Mouse (Mus musculus) kidney, adult 8-10 months (tissue): Measurements from ENCODE around the gene Tmem141.
A peak's percentile ranks its signal among the peaks of the same experiment; 100 is the strongest.

Experiments used
- DNase-seq, 2 experiments: peaks; one replicate each; pipeline ENCODE4 v3.0.0; 2022

Tmem141 gene

DNA sequence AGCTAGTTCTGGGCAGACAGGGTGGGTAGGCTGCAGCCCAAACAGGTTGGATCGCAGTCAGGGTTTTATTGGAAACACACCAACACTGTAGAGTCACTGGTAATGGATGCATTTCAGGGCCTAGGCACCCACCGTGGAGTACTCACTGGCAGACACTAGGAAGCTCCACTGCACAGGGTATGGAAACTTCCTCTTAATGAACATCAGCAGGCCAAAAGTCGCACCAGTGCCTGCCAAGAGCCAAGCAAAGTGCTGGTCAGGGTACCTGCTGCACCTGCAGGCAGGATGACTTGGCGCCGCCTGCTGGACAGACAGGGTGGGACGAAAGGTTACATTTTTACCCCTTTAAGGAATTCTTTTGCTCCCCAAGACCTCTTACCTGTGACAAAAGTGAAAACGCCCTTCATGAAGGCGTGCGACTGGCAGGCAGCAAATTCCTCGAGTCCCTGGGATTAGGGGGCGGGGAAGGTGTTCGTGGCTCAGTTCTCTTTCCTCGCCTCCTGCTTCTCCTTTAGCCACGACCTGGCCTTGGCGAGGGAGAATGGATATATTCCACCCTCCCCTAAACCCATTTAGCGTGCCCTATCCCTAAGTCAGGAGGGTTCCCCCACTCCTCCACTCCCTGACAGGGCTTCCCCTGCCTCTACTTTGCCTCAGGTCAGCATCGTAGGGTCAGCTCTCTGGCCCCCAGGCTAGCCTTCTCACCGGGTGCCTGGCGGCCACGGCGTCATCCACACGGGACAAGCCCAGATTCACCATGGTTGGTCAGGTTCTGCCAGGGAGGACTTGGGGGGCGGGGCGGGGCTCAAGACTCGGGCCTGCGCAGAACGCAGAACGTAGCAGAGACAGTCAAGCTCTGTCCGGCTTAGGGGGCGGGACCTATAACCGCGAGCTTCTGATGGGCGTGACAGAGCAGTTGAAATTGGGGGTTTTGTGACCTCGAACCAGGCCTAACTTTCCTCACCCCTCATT is at the start of gene Tmem141:
TSS of gene Tmem141 (minus strand) at position 777 of the 972 bp plus-strand sequence.
- peak; percentile 91 to 95 for DNase-seq

DNA sequence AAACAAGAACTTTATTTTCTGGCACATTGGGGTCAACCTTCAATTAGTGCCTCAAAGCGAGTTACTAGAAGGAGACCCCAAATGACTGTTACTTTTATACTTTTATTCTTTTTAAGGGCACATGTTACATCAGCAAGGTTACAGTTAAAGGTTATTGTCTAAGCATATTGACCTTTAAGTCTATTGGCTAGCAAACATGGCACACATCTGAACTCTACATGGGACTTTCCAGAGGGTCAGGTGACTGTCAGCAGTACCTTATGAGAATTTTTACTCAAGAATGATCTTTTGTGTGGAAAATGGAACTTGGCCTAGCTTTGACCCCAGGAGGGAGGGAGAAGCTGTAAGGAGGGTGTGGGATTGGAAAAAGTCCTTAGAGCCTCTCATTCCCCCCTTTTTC is 44.7 kb upstream of the Tmem141 start:
- DNase-seq = no peak

DNA sequence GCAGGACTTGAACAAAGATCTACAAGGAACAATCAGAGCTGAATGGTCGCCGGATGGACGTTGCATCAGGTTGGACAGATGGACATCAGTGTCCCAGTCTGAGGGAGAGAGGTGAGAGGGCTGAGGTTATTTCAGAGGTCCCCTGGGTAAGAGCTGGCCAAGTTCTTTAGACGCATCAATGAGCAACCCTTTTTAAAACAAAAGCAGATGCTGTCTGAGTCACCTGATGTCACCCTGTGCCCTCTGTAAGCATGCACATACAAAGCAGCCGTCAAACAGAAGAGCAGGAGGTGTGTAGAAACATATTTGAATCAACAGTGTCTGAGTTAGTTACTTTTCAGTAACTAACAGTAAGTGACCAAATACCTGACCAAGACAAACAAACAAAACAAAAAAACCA is 42.3 kb upstream of the Tmem141 start:
- no peak for DNase-seq

DNA sequence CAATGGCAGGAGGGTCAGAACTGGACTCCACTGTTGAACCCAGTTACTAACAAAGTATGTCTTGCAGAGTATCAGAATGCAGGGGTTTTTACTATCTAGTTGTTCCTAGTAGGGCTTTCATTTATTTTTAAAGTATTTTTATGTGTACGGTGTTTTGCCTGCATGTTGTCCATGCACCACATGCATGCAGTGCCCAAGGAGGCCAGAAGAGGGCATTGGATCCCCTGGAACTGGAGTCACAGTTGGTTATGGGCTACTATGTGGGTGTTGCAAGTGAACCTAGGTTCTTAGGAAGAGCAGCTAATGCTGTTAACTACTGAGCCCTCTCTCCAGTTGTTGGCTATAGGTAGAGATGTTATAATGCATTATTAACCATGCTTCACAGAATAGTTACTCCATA is 41.7 kb upstream of the Tmem141 start:
- peak; percentile 11 to 70 for DNase-seq

DNA sequence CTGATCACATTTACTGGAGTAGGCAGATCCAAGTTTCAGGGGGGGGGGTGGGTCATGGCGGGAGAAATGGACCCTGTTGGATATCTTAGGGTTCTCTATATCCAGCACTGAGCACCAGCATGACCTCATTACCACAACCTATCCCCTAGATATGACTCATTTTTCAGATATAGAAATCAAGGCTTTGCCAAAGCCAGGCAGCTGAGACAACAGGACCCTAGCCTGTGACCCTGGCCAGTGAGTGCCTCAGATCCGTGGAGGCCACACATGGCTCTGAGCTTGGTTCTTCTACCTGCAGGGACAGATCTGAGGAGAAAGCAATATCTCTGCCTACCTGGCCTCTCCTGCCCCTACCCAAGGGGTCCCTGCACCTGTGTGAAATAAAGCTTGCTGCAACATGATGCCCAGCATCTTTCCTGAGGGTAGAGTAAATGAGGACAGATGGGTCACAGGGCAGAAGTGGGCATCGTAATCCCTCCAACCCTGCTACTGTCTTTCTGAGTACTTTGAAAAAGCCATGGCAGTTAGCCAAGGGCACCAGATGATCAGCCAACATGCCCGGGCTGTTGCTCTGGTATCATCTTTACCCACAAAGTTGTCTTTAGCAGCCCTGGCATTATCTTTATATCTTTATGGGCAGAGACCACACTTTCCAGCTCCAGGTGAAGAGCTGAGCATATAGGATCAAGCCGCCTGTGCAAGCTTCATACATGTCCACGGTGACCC is 39.6 kb upstream of the Tmem141 start:
- no peak for DNase-seq

DNA sequence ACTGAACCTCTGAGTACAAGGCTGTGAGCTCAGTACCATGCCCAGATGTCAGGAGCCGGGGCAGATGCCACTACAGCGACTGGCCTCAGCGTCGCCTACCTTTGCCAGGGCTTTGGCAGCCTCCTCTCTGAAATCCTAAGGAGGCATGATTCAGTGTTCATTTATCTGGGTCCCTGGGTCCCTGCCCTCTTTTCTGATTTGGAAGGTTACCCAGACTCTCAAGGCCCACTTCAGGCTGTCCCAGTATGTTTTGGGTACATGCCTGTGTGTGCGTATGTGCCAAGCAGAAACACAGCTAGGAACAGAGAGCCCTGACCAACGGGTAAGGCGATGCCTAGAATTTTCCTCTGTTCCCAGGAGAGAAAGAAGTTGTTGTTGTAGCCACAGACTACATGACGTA is 38.5 kb upstream of the Tmem141 start:
- DNase-seq = no peak

DNA sequence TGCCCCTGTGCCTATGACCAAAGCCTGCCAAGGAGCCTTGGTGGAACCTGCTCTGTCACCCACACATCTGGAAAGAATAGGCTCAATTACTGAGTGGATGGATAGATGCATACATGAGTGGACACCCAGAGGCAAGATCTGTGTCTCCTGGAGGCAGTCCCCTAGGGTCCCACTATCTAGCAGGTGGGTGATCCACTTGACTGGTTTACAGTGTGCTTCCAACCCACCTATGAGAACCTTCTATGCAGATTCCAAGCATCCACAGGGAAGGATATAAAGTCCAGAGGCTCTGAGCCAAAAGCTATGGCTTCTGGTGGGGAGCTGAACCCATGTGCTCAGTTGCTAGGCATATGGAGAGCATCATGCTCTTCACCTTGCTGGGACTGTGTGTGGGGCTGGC is 35.8 kb upstream of the Tmem141 start, which contains the start of gene Lcn5:
TSS of gene Lcn5 (plus strand) at position 301 of the 400 bp plus-strand sequence.
- DNase-seq = no peak

DNA sequence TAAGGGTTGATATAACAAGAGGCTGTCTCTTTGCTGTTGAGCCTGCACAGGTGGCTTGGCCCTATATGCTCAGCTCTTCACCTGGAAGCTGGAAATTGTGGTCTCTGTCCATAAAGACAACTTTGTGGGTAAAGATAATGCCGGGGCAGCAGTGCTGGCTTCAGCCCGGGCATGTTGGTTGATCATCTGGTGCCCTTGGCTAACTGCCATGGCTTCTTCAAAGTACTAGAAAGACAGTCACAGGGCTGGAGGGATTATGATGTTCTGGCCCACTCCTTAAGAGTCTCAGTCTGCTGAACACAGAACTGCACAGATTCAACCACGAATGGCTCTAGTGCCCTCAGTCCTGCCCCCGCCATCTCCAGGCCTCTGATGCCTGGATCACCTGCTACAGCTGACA is 35.4 kb upstream of the Tmem141 start:
- peak in 1 of 2 experiments; percentile 8 for DNase-seq

DNA sequence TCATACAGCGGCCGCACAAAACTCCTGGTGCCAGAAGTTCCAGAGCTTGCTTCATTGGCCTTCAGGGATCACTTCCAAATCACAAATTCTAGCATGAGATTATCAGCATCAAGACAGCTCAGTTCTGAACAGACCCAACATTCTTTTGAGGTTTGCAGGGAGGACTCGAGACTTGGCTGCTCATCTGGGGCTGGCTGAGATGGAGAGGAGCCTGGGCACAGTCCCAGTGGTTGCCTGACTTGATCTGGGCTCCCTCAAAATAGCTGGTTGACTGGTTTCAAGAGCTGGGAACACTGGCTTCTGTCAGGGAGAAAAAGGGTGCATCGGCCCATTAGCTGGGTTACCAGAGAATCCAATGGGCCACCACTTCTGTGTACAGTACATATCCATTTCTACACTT is 34.9 kb upstream of the Tmem141 start:
- no peak for DNase-seq

DNA sequence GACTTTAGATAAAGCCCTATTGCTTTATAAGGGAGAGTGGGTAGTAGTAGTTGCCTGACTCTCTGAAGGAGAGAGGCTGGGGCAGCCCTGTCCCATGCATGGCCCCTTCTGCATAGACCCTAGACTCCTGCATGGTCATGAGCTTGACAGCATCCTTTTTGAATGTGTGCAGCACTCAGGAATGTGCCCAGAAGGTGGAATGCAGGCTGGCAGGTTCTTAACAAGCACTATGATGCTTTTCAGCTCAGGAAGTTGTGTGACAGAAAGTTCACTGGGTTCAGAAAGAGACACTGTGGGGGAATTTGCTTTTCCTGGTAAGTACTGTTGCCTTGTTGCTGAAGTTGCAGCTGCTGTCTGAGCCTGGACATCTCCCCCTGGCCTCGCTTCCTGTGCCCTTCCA is 32.7 kb upstream of the Tmem141 start:
- DNase-seq = no peak

DNA sequence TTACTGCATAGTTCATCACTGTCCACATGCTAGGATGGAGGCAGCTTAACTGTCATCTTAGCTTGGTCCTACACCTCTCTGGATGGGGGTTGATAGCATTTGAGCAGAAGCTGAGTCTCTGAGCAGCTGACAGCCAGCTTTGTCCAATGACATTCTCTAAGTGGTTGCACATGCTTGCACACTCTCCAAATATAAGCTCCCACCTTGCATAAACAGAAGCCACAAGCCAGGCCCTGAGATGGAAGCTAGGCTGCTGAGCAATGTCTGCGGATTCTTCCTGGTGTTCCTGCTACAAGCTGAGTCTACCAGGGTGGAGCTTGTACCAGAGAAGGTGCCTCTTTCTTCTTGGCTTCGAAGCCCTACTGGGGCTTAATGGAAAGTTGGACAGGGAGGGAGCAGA is 31.1 kb upstream of the Tmem141 start, which contains the start of gene Lcn8:
TSS of gene Lcn8 (plus strand) at position 219 of the 400 bp plus-strand sequence.
- DNase-seq = no peak

DNA sequence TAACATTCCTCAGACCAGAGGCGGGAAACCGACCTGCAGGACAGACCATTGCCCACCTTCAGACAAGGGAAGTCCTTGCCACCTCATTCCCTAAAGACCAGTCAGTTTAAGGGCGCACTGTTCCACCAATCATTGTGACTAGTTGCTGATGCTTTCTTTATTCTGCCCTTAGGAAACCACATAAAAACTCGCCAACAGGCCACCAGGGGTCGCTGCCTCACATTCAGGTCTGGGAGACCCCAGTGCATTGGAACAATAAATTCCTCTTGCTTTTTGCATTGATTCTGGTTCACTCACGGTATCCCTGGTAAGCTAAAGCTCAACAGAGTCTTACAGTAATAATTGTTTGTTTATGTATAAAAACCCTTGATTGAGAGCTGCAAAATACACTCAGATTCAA is 18.1 kb upstream of the Tmem141 start:
- no peak for DNase-seq

DNA sequence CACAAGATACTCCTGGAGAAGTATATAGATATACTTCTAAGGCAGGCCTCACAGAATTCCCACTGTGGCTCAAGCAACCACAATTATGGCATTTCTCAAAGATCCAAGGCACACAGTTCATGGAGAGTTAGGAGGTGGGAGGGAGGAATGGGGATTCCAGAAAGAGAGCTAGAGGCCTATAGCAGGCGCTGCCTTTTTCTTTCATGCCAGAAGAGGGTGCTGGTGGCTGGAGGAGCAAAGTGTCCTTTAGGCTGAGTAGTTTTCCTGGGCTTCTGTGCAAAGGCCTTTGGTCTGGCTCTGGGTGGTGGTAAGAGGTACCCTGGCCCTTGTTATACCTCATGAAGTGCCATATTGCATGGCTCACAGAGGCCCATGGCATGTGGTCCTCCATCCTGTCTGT is 12.2 kb upstream of the Tmem141 start:
- no peak for DNase-seq

DNA sequence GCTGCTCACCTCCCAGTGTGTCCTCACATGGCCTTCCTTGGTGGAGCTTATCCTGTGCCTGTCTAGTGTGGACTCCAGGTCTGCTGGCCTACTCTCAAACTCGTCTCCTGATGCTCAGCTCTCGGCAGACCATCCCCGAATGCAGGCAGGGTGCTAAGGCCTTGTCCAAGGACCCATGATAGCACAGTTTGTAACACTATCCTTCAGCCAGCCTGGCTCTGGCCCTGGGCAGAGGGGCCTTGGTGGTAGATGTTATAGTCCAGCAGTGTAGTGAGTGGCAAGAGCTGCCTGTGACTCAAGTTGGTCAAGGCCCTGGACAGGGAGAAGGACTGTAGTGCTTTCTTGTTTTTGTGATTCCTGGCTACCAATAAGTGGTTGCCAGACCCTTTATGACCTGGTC is 11.8 kb upstream of the Tmem141 start:
- DNase-seq = no peak

DNA sequence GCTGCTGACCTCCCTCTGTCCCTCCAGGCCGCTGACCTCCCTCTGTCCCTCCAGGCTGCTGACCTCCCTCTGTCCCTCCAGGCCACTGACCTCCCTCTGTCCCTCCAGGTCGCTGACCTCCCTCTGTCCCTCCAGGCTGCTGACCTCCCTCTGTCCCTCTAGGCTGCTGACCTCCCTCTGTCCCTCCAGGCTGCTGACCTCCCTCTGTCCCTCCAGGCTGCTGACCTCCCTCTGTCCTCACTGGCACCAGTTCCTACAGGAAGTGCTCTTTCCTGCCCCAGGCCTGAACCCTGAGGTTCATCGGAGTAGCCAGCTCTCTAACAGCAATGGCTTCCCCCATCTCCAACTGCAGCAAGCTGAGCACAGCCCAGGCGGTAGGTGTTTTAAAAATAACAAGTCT is 6.9 kb upstream of the Tmem141 start:
- peak; percentile 31 to 37 for DNase-seq

DNA sequence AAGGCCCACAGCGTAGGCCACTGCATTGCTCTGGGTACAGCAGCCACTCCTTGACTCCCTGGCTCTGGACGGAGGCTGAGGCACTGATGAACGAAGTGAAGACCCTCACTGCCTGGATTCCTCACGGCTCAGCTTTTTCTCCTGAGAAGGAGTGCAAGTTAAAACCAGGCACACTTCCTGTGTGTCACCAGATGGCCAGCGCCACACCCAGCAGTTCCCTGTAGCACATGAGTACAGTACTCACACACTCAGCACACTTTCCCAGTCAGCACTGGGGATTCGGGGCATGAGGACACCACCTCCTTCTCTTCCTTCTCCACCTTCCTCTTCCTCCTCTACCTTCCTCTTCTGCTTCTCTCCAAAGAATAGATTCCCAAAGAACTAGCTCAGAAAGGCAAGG is 6.0 kb upstream of the Tmem141 start, which contains the start of gene Fcna:
TSS of gene Fcna (minus strand) at position 220 of the 400 bp plus-strand sequence.
- no peak for DNase-seq

DNA sequence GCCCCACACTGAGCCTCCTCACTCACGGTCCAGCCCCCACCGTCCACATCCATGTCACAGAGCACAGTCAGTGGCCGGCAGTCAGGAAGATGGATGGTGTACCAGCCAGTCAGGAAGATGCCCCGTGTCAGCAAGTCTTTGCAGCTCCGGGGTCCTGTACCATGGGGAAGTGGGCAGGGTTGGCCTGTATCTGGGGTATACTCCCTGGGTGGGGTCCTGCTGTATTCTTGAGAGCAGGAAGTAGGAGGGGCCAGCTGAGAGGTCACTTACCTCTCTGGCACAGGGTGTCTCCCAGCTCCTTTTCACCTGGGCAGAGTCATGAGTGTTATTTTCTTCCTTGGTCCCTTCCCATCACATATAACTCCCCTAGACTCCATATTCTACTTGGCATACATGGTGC is 4.2 kb upstream of the Tmem141 start:
- DNase-seq = no peak

DNA sequence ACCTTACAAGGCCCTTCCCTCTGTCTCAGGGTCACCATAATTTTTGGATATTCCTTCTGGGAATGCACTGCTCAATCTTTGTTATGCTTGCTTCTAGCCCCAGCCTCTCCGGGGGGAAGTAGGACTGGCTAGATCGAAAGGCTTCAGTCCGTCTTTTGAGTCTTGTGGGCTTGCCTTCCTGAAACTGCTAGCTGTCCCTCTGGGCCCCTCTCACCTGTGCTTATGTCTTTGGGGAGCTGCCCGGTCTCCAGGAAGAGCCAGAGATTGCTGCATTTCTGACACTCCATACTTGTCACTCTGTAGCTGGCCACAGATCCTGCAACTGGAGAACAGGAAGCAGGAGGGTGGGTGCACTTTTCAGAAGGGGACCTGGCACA is 965 bp downstream of the Tmem141 start:
- no peak for DNase-seq

DNA sequence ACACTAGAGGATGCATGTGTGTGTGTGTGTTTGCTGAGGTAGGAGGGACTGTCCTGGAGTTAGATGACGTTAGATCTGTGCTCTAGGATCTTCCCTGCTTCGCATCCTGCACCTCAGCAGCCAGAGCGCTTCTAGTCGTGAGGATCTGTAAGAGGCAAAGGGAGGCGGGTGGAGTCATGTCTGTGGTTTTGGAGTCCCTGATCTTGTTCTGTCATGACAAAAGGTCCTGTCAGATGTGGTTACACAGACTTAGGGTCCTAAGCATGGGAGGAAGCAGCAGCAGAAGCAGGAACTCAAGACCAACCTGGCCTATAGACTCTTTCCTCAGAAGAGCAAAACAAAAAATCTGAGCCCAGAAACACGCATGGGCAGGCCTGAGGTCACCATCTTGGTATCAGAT is 1.4 kb downstream of the Tmem141 start:
- no peak for DNase-seq

DNA sequence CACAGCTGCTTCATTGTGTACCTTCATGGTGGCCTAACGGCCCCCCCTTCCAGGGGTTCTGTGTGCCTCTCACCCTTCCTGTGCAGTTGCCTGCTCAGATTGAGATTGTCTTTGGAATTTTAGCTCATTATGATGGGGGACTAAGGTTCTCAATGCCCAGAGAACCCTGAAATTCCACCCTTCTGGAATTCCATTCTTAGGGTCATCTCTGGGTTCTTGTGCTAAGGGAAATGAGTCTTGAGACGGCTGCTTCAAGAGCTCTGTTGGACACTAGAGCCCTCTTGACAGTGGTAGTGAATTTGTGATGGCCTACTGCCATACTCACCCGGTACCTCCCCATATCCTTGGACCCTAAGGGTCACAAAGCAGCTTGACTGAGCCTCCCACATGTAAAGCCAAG is 4.2 kb downstream of the Tmem141 start, which contains the start of gene Ccdc183:
TSS of gene Ccdc183 (minus strand) at position 101 of the 400 bp plus-strand sequence.
- no peak for DNase-seq

DNA sequence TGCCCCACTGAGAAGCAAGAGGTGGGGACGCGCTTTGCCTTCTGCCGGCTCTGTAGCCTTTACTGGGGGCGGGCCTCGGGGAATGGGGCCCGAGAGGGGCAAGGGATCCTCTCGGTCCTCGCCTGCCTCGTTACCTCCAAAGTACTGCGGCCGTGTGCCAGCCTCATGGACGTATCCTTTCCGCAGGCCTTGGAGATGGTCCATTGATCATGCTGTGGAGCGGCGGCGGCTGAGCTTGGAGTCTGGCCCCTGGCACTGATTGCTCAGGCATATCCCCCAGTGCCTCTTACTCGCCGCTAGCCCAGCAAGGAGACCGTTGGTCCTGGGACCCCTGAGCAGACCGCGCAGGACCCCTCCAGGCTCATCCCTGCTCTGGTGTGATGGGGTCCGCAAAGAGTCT is 5.4 kb downstream of the Tmem141 start:
- DNase-seq = no peak

DNA sequence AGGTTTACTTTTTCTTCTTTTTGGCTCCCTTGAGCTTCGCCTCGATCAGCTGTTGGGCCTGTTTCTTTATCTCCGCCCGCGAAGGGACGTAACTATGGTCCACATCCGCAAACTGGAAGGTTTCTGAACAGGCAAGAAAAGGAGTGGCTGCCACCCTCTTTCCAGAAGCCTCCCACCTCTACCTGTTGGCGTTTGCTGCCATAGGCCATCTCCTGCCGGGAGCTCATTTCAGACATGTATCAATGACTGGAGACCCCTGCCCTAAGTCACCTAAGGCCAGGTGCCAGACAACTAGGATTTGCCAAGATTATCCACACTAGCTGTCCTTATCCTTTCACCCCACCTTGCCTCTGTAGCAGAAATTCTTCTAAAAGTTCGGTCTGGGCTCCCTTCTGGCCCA is 13.1 kb downstream of the Tmem141 start:
- DNase-seq = no peak

DNA sequence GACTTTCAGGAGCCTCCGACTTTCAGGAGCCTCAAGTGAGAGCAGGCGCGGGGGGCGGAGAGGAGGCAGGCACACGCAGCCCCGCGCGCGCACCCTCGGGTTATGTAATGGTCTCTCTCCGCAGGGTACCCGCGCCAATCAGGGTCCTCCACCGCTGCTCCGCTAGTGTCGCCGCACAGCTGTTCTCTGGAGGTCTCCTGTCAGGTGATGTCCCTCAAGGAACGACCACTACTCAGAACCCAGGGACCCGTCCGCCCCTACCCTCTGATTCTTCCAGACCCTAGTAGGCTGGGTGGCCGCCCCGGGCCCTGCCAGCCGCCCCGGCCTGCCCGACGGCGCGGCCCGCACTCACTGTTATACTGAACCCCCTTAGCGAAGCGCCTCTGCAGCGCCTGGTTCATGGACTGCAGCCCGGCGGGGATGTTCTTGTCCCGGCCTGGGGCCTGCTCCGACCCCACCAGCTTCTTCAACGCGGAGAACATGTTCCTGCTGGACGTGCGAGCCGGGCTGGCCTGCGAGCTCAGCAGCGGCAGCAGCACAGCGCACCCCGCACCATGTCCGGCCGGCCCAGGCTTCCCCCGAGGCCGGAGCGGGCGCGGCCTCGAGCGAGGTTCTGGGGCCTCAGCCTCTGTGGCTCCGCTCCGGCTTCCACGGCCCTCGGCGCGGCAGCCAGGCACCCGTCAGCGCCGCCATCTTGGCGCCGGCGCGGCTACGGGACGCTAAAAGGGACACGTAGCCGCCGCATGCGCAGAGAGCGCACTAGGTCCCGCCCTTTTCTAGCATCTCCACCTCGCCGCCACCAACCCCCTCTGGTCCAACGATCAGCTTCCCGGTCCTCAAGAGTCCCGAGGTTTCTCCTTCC is 13.8 kb downstream of the Tmem141 start, which contains the start of gene Rabl6:
TSS of gene Rabl6 (minus strand) at position 761 of the 862 bp plus-strand sequence.
- DNase-seq = peak; percentile 86 to 90
